Mouse (Mus musculus) left cerebral cortex, adult 6 months (tissue): Measurements from ENCODE around the gene Gpr158. TPM values are rescaled to one million over a fixed set of nuclear protein-coding genes. Genes with fewer than 3 reads are reported as not detected.

ENCODE experiments used
- long read RNA-seq, 2 experiments: library from polyadenylated mRNA; unstranded; transcript quantifications; one replicate each; pipeline ENCODE4 v2.0.0; 2019 to 2020
- polyA plus RNA-seq: library from polyadenylated mRNA; unstranded; fragments of <200 nt; fragmentation: Nextera tagmentation; gene quantifications from 2 replicates; pipeline ENCODE4 v1.2.3, GENCODE M21; 2021

Gpr158 gene
- polyA plus RNA-seq, result 17.6 and 18.7 TPM in 2 replicates
- long read RNA-seq, experiment 1, full-length matches to known transcripts, result 8 of 52 reads
- long read RNA-seq, experiment 1, partial matches to known transcripts, result 5 of 52 reads
- long read RNA-seq, experiment 1, other reads (novel, unspliced or antisense), result 39 of 52 reads
- long read RNA-seq, experiment 2, partial matches to known transcripts, result 3 of 35 reads
- long read RNA-seq, experiment 2, other reads (novel, unspliced or antisense), result 32 of 35 reads

DNA sequence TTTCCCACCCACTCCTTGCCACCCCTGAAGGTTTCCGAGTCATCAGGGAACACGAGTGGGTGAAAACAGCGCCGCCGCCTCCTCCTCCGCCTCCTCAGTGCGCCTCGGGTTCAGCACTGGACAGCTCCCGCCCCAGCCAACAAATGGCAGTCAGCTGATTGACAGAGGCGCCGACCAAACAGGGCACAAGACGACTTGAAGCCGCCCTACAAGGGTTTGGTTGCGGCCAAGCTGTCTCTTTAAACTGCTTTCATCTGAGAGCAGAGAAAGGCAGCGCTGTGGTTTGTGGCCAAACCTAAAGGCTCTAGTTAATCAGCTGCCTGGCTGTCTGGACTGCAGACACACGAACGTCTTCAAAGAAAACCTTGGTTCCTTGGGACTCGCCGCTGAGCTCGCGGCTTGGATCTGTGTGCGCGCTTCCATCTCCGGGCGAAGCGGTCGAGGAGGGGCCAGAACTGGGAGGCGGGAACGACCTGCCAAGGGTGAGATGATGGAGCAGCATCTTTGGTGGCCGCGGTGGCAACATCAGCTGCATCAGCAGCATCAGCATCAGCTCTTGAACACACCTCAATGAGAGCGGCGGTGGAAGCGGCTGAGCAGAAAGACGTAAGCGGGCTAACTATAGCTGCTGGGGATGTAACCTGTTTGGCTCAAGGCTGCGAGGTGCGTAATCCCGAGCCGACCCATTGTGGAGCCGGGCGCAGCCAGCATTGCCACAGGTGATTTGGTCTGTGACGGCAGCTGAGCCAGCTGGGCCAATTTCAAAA lies at the start of gene Gpr158:
Gene Gpr158 (plus strand): TSS at position 198 of the 767 bp plus-strand sequence.

Other genes with a start within 250 kb of the Gpr158 start
- 3.1 and 3.6 TPM in 2 replicates for gene Enkur, start 162.2 kb upstream of the Gpr158 start, polyA plus RNA-seq
- gene Thnsl1, start 161.8 kb upstream of the Gpr158 start, polyA plus RNA-seq, result 18.5 and 22.1 TPM in 2 replicates